8 mouse cellular contexts compared by ENCODE assay signal in the genomic region with DNA sequence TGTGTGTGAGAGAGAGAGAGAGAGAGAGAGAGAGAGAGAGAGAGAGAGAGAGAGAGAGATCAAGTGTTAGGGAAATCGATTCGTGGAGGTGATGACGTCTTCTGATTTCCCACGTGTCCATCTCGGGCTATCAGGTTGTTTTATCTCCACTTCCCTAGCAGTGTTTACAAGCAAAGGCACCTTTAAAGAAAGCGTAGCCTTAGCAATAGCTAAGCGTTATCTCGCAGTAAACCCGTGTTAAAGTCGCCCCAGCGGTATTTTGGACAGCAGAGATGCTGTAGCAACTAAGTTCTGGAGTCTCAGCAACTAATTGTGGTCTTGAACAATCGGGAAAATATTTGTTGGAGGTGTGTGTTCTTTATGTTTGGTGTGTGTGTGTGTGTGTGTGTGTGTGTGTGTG. TPM values are rescaled to one million over a fixed set of nuclear protein-coding genes. Genes with fewer than 3 reads are reported as not detected.
A peak's percentile ranks its signal among the peaks of the same experiment; 100 is the strongest.
DNase-seq lines count a peak whose midpoint lies in the region; ATAC-seq and TF ChIP-seq lines count a peak whose summit lies in the region.

No protein-coding gene starts in this region.

- no peaks in the 10 kb centered on the region for H3K36me3 ChIP-seq in hindbrain, embryonic 14.5 days (replicated peaks; ENCODE audit: control insufficient read depth, insufficient read depth)

- peak overlapping the region; percentile 98 for H3K4me2 ChIP-seq in hindbrain, embryonic 14.5 days (replicated peaks)

- ATAC-seq in hindbrain, embryonic 14.5 days (ENCODE audit: low FRiP score), result no peak
- ATAC-seq in activated CD4-positive, CD25-positive, alpha-beta regulatory T cell, adult 4 months, result no peak

- no peak overlapping the region for H3K27ac ChIP-seq in gastrocnemius, adult 2 months
- H3K27ac ChIP-seq in brown adipose tissue, adult 24 weeks (replicated peaks; ENCODE audit: low read depth, low read length), result 0 out of 2 replicates have a peak overlapping the region, but pooled peaks have one; percentile 33
- no peak overlapping the region for H3K27ac ChIP-seq in hindbrain, embryonic 14.5 days

- peak overlapping the region; percentile 89 for H3K4me3 ChIP-seq in gastrocnemius, adult 2 months
- peak overlapping the region; percentile 94 for H3K4me3 ChIP-seq in brown adipose tissue, adult 24 weeks (ENCODE audit: insufficient read depth, low read depth, low read length)
- peak overlapping the region; percentile 67 for H3K4me3 ChIP-seq in hindbrain, embryonic 14.5 days (replicated peaks; ENCODE audit: low read length)

- WGBS in hindbrain, embryonic 14.5 days, result 4% methylated on average over 12 of the region's 12 CpGs

- no peak for TF ChIP-seq CTCF in gastrocnemius, adult 2 months (IDR thresholded peaks at IDR 0.05)

- no peaks in the 10 kb centered on the region for H3K4me1 ChIP-seq in brown adipose tissue, adult 24 weeks (ENCODE audit: control insufficient read depth, insufficient read depth, insufficient read length, low read length)
- 0 out of 2 replicates have a peak, but pooled peaks cover 9% of the 10 kb centered on the region for H3K4me1 ChIP-seq in hindbrain, embryonic 14.5 days (replicated peaks; ENCODE audit: control insufficient read depth, insufficient read depth, low read length)

- H3K27me3 ChIP-seq in hindbrain, embryonic 14.5 days (ENCODE audit: control insufficient read depth, insufficient read depth, low read length), result peaks cover 22% of the 10 kb centered on the region; the same call in 1 of the 2 replicates

- DNase-seq in gastrocnemius, adult 2 months, result no peak
- DNase-seq in gastrocnemius, postnatal 25 days, result no peak
- no peak for DNase-seq in hindbrain, embryonic 14.5 days (ENCODE audit: low spot score)
- peak; percentile 14 for DNase-seq in lung, postnatal 10 days
- no peak for DNase-seq in left cerebral cortex, postnatal 36 days (ENCODE audit: low spot score in 2 of 2)
- no peak for DNase-seq in ovary, postnatal 36 days (ENCODE audit: low spot score)

- H3K9me3 ChIP-seq in hindbrain, embryonic 14.5 days (ENCODE audit: control insufficient read depth, low read length), result no peaks in the 10 kb centered on the region

- intact Hi-C loops in gastrocnemius, adult 2 months (cut with DNase I), result loop anchor here (10.0 kb wide), 1 partner anchor 111 kb away; no protein-coding TSS in a partner anchor
- intact Hi-C loops in left cerebral cortex, postnatal 36 days (cut with DNase I), result loop anchor here (10.0 kb wide), 1 partner anchor 111 kb away; no protein-coding TSS in a partner anchor

- H3K9ac ChIP-seq in hindbrain, embryonic 14.5 days, result no peak overlapping the region

RNA-seq across cellular contexts. Expression of a gene that starts 1.7 kb away (rescaled TPM):
- total RNA-seq in gastrocnemius, adult 2 months (2021), result 1 to 10 TPM in 1 of 2 experiments, under 1 TPM in 1; 0.99 to 1.0 TPM
- 1 to 10 TPM in 1 of 2 experiments, under 1 TPM in 1; 0.51 to 1.3 TPM for total RNA-seq in gastrocnemius, postnatal 25 days (2021)
- polyA plus RNA-seq in brown adipose tissue, adult 24 weeks (2012; ENCODE audit: insufficient read depth, insufficient read length, missing spikeins), result 1.2 and 1.3 TPM in 2 replicates
- polyA plus RNA-seq in hindbrain, embryonic 14.5 days (2014; fragmentation: Nextera tagmentation; extraction: Ambion mirVana), result 4.3 and 4.9 TPM in 2 replicates
- polyA plus RNA-seq in activated CD4-positive, CD25-positive, alpha-beta regulatory T cell, adult 4 months (2017; shearing (Covaris generic)), result not detected
- 1 to 10 TPM; 2.8 to 3.4 TPM for total RNA-seq in left cerebral cortex, postnatal 36 days (2021)
